Mouse (Mus musculus): ENCODE measurements around the gene Klhl21.
A peak's percentile ranks its signal among the peaks of the same experiment; 100 is the strongest.

- peak; percentile 99 for TF ChIP-seq CTCF (IDR thresholded peaks at IDR 0.05; ENCODE audit: low read depth)
- TF ChIP-seq EP300 (IDR thresholded peaks at IDR 0.05; ENCODE audit: low read depth) = peak; percentile 73; the same call in 1 of the 2 replicates
Measured at GRCm38 (mm10) chr4:152038985-152039830, 30.6 kb downstream of the Klhl21 start, which contains the start of gene Nol9.
